Mouse (Mus musculus) cerebellum, adult 8-10 months (tissue): ENCODE data around the gene Gucy2f.
"Not testable (repeated sequence)": the region's sequence is repeated elsewhere in the genome, so short reads cannot be mapped to it uniquely, and the experiment has no call there.

Experiments used
- DNase-seq: peaks from one replicate; pipeline ENCODE4 v3.0.0; 2022

The Gucy2f gene

DNA sequence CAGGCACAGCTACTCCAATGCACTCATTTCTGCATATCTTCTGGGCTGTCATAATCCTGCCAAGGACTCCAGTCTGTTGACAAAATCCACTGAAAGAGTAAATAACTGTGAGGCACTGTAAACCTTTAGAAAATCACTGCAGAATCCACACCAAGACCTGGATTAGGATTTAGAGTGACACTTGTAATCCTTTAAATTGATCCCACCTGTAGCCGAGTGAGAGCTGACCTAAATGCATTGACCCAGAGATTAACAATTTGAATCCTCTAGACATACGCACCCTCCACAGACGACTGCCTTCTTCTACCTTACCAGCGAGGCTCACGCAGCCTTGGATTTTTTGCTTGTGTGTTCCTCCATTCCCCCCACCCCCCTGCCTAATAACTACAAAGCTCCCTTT is at the start of gene Gucy2f:
Gene Gucy2f, minus strand, starts transcription at position 101 of the 400 bp plus-strand sequence.
- DNase-seq: no peak

DNA sequence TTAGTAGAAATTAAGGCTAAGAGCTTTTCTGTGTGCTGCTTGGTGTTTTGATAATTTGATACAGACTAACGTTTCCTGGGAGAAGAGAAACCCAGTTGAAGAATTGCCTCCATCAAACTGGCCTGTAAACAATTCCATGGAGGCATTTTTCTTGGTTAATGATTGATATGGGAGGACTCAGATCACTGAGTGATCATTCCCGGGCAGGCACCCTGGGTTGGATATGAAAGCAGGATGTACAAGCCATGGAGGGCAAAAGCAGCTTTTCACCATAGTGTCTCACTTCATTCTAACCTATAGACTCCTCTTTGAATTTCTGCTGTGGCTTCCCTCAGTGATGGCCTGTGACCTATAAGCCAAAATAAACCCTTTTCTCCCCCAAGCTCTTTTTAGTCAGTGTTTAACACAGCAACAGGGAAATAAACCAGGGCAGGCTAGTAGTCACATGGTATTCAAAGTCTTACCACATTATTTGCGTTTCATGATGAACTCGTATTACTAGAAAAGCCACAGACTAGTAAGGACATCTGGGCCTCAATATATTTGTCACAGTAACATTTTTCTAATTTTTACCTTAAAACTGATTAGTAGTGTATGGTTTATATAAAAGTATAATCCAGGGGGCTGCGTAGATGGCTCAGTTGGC is 49.1 kb upstream of the Gucy2f start:
- no peak for DNase-seq

DNA sequence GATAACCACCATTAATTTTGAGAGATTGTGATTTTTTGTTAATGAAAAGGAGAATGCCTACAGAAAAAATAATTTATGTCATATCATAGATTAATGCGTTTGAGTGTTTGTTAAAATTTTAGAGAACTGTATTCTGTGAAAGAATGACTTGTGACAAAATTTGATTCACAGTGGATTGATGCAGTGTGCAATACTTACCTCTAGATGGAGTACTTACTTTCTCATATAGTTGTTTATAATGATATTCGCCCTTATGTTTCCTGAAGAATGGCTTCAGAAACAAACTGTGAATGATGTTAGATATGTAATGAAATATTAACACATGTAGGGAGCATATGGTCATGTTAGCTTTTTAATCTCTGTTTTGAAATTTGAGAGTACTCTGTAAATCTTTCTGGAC is 40.4 kb upstream of the Gucy2f start:
- no peak for DNase-seq

DNA sequence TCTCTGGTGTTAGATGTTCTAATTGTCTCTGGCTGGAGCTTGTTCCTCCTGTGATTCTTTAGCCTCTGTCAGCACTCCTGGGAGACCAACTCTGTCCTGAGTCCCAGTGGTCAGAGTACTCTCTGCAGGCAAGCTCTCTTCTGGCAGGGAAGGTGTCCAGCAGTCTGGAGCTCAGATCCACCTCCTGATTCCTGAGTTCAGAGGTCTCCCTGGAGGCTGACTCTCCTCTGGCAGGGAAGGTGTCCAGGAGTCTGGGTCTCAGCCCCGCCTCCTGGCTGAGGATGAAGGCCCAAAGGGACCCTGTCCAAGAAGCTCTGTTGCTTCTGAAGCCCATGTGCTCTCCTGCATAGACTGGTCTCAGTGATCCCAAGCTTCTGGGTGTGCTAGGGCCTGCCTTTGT is 39.4 kb upstream of the Gucy2f start:
- DNase-seq: not testable (repeated sequence)

DNA sequence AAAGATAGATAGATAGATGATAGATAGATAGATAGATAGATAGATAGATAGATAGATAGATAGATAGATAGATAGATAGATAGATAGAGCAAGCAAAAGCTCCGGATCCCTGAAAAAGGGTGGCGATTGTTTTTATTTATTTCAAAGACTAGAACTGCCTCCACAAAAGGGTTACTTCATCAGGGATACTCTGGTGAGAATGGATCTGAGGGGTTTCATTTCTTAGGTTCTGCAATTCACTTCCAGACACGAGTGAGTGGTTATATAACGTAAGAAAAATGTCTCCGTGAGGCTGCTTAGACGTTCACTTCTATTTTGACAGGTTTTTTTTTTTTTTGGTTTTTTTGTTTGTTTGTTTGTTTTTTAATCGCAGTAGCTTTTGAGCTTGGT is 32.0 kb upstream of the Gucy2f start:
- DNase-seq: no peak

DNA sequence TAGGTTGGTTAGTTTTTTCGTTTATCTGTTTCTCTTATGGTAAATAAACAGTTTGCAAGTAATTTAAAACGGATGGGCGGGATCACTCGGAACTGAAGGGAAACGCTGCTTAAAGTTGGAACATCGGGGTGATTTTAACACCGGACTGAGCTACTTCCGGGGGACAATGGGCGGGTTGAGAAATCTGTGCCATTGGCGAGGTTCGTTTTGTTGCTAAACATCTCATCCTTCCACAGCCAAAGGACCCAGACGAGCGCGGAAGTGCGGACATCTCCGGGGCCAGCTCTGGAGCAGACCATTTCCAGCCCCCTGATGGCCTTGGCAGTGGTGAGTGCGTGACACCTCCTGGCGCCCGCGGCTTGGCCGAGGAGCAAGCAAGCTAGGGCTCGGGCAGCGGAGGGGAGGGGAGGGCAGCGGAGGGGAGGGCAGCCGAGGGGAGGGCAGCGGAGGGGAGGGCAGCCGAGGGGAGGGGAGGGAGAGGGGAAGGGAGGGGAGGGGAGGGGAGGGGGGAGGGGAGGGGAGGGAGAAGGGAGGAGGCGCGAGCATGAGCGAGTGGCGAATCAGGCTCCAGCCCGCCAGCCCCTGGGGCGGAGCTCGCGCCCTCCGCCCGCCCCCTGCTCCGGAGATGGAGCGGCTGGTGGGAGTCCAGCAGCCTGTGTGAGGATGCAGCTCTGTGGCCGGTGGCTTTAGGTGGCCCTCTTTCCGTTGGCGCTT is 31.5 kb upstream of the Gucy2f start:
- peak; percentile 72 for DNase-seq

DNA sequence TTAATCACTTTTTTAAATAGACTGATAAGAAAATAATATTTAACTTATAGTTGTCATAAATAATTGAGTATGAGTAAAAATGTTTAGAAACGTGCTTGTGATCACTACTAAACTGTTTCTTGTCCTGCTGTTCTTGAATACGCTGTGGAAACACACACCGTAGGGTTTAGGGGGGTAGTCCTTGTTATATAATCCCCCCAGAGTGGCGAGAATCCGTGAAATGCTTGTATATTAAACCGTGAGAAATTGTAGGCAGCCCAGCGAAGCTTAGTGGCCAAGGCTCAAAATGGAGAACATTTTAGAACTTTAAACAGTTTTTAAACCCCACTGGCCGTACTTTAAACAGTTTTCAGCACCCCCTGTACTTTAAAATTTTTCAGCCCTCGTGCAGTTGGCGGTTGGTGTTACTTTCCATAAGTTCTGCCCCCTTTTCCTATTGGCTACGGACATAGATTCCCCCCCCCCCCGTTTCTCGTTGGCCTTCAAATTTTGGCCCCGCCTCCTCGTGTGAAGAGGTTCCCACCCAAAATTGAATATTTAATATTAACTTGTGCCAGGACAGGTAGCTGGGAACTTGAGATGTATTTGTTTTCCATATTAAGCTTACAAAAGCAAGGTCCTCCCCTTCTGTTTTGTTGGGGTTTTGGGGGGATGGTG is 30.8 kb upstream of the Gucy2f start:
- DNase-seq: peak; percentile 7

DNA sequence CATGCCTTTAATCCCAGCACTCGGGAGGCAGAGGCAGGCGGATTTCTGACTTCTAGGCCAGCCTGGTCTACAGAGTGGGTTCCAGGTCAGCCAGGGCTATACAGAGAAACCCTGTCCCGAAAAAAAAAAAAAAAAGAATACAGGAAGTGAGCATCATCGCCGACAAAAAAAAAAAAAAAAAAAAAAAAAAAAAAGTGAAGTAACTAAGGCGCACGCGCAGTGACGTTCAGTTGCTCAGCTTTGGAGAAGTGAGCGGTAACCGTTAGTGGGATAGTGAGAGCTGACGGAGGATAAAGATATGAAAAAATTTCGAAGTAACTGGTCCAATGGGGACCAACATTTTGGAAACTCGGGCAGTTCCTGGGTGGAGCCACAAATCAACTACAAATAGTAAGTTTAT is 29.8 kb upstream of the Gucy2f start, which contains the start of gene Nxt2:
Gene Nxt2, plus strand, starts transcription at position 229 of the 400 bp plus-strand sequence.
- no peak for DNase-seq

DNA sequence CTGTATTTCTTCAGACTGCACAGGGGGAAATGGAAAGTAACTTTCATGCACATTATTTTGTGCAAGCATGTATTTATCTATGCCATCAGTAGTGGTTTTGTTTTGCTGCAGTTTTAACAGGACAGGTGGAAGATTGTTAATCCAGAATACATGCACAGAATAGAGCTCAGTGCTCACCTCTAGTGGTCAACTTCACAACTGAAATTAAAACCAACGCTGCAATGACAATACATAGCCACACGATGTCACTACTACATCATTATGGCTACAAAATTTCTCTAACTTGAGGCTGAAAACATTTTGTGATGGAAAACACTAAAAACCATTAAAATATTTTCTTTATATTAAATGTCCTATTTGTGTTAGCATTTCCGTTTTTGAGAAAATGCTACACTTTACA is 3.6 kb upstream of the Gucy2f start:
- DNase-seq: peak; percentile 37

DNA sequence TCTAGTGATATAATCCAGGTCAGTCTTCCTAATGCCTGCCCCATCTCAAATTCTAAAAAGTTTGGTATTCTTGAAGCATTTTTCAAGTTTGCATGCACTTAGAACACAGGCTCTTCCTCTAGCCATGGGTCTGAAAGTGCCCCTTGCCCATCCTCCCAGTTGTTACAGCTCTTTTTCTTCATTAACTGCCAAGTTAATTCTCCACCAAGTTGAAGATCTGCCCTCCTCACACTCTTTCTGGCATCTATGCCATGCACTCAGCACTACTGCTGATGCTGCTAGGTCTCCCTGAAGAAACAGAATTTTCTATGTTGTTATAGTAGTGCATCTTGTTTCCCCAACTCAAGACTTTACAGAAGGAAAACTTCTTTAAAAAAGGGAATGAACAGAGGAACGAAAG is 1.2 kb downstream of the Gucy2f start:
- DNase-seq: no peak

DNA sequence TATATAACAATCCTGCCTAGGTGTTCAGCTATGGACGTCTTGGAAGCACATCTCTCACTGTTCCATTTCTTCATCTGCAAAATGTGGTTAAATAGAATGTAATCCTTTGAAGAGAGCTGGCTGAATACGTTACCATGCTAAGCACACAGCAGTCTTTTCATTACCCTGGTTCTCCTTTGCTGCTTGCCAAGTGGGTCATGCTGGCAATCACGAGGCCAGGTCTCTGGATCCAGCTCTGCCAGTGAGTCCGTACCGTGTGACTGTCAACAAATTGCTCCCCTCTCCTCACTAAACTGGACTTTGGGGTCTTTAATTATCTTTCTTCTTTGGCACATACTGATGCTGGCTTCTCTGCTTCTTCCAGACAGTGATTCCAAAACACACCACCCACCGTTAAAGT is 2.3 kb downstream of the Gucy2f start:
- DNase-seq: peak; percentile 8

DNA sequence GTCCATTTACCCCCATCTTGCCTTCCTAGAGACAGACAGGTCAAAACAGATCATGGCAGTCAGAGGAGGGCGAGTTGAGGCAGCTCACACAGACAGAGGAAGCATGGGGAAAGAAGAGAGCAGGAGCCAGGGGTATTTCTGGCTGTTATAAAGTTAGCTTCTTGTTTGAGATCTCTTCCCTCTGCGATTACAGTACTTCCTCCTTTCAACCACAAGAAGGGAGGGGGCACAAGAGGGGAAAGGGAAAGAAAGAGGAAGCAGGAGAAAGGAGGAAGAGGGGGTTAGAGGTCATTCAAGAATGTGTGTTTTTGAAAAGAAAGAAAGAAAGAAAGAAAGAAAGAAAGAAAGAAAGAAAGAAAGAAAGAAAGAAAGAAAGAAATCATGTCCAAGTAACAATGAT is 6.4 kb downstream of the Gucy2f start:
- no peak for DNase-seq

DNA sequence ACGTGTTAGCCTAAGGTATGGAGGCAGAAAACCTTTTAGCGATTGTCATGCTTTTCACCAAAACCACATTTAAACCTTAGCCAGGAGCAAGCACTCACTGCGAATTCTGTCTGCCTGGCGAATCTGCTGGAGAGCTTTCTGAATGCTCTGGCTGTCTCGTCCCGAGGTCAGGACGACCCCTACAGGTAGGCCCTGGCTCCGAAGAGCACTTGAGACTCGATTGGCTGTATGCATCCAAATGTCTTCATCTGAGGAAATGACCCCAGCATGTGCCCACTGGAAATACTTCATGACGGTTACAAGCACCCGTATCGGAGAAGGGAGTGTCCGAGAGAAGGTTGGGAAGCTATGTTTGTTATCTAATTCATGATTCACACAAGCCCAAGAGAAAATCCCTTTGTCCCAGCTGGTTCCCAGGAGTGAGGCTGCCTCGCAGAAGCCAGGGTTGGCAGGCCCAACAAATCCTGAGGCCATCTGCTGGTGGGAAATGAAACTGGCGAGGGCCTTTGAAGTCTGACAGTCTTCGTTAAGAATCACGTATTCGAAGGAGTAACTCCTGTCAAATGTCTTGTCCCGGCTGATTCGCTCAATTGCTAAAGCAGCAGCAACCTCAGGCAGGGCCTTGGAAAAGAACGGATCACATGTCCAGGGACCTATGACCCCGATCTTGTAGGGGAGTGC is 7.6 kb downstream of the Gucy2f start:
- peak; percentile 29 for DNase-seq

DNA sequence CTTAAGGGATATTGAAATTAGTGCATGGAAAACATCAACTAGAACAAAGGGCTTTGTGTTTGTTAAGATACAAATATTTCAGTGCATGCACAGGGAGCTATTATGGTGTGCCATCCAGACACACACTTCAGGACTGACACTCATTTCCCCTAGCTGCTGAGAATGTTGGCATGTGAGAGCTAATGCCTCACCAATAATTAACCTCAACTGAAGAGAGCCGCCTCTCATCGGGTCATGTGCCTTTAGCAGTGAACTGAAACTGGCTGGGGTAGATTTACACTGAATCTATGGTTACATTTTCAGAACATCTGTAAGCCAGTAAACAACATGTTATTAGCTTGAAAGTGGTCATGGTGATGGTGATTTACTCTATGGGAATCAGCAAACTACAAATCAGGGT is 14.7 kb downstream of the Gucy2f start:
- no peak for DNase-seq

DNA sequence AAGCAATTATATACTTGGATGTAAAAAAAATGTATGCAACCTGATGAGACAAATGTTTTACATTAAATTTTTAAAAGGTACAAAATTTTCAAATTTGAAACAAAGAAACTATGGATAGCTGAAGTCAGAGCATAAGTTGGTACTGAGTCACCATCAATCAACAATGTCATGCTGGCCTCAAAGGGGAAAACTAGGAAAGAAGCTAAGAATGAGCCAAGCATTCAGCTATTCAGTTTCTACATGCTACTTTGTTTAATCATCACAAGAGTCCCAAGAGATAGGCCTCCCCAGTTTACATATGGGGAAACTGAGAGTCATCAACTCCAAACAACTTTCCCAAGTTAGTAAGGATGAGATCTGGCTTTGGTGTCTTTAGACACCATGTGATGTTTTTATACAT is 19.8 kb downstream of the Gucy2f start:
- DNase-seq: no peak

DNA sequence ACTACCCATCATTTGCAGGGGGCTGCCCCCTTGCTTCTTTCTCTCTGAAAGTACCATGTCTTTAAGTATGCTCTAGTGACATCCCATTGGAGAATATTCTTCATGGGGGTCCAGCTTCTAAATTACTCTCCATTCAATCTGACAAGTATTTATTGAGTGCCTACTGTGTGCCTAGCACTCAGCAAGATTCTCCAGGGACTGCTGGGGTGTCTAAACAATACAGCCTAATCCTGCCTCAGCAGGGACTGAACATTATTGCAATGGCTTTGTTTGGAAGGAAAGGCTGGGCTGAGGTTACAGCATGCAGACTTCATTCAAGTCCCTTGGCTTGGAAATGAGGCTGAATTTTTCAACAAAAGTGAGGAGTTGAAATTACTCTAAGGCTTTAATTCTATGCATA is 81.0 kb downstream of the Gucy2f start:
- no peak for DNase-seq

DNA sequence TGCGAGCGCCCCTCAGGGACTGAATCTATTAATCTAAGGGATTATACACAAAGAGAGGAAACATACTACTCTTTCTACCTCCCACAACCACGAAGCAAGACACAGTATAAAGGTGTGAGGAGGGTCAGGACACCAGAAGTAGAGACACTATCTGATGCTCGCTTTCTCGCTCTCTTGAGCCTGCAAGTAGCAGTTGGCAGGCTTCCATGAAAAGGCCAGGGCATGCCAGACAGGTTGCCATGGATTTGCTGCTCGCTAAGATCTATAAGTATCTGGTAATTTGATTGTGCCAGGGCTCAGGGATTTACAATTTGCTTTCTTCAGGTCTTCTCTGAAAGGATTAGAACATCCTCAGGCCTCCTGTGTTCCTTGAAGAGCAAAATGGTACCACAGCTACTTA is 85.5 kb downstream of the Gucy2f start:
- no peak for DNase-seq

DNA sequence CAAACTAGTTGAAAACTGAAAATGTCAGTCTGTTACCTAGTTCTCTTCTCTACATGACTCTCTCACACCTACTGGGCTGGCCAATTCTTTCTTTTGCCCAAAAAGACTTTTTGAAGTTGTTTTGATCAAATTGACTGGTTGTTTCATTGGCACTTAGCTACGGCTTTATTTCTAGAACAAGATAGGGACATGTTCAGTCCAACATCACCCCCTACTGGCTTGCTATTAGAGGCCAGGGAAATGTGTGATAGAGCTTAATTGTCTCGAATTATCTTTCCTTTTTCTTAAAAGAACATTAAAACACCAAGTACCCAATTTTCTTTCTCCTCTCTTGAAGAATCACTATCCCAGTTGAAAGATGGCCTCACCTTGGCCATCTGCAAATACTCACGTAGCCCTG is 99.8 kb downstream of the Gucy2f start:
- DNase-seq: peak; percentile 1

DNA sequence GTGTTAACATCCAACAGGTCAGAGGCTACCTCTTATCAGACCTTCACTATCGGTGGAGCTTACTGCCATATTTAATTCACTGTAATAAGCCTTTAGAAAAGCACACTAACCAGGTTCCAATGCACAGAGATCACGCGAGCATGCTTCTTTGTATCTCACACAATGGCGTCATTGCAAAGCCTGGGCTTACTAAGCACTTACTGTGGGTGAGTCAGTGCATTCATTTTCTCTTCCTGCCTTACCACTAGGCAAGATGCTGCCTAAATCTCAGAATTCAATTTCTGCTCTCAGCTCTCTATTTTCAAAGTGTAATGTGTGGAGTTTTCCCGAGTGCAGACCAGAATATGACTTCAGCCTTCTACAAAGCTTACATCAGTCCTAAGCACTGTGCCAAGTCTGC is 101.2 kb downstream of the Gucy2f start:
- DNase-seq: no peak

DNA sequence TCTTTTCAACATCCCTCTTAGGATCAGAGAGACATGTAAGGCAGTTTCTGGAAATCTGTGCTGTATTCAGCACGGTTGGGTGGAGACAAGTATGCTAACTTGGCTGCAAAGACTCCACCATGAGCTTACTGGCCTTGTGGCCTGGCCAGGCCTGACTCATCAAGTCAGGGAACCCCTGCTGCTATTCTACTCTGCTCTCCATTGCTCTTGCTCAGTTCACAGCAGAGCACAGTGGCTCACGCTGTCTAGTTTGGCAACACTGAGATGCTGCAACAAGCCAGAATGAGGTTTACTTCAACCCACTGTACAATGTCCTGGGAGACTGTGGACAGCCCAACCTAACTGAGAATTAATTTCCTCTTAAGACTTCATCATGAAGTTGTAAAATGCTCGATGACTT is 134.1 kb downstream of the Gucy2f start:
- no peak for DNase-seq
